Mouse (Mus musculus) limb, embryonic 15.5 days (tissue): ENCODE measurements around the gene Scarb1. TPM values are rescaled to one million over a fixed set of nuclear protein-coding genes. Genes with fewer than 3 reads are reported as not detected.

Experiments used
- ATAC-seq: fragments of 200-750 bp; cut with Nextera tagmentation; 2 replicates; pipeline ENCODE4 v1.8.0; 2017; ENCODE audit warnings: low read depth, moderate TSS enrichment; ENCODE audit not compliant: insufficient number of reproducible peaks, low FRiP score, low TSS enrichment
- H3K27ac ChIP-seq: fragments of 300-500 bp; sonication (generic); 2 replicates; pipeline ENCODE4 v1.5.1; 2015; ENCODE audit warnings: moderate library complexity, mild to moderate bottlenecking, inconsistent platforms
- H3K27me3 ChIP-seq: fragments of 300-500 bp; sonication (generic); 2 replicates; pipeline ENCODE4 v1.6.1; 2015; ENCODE audit warnings: inconsistent platforms
- H3K36me3 ChIP-seq: fragments of 300-500 bp; sonication (generic); 2 replicates; pipeline ENCODE4 v1.6.1; 2015; ENCODE audit warnings: inconsistent platforms
- H3K4me1 ChIP-seq: fragments of 300-500 bp; sonication (generic); 2 replicates; pipeline ENCODE4 v1.6.1; 2015; ENCODE audit warnings: inconsistent platforms
- H3K4me2 ChIP-seq: fragments of 300-500 bp; sonication (generic); 2 replicates; pipeline ENCODE4 v1.6.1; 2015; ENCODE audit warnings: mild to moderate bottlenecking, inconsistent platforms
- H3K4me3 ChIP-seq: fragments of 300-500 bp; sonication (generic); 2 replicates; pipeline ENCODE4 v1.5.1; 2015; ENCODE audit warnings: mild to moderate bottlenecking, inconsistent platforms
- H3K9ac ChIP-seq: fragments of 300-500 bp; sonication (generic); 2 replicates; pipeline ENCODE4 v1.6.1; 2015; ENCODE audit warnings: inconsistent platforms
- H3K9me3 ChIP-seq: fragments of 300-500 bp; sonication (generic); 2 replicates; pipeline ENCODE4 v1.6.1; 2016; ENCODE audit warnings: inconsistent platforms
- WGBS: fragments of 180-500 bp; shearing (Covaris S2); methylation state at CpG from one replicate; pipeline ENCODE4 v1.1.7; 2015; 5-methylcytosine and 5-hydroxymethylcytosine counted together
- polyA plus RNA-seq: library from polyadenylated mRNA; unstranded; fragments of >200 nt; fragmentation: Nextera tagmentation; extraction: Ambion mirVana; gene quantifications from 2 replicates; pipeline ENCODE4 v1.2.1, GENCODE M21; 2015

Scarb1 gene
- polyA plus RNA-seq, 1 experiment from 2014 or later = 57.2 TPM

GRCm38 (mm10) chr5:125358270-125358608 lies 17.3 kb upstream of the Scarb1 start:
- 82% methylated on average over 5 of the region's 5 CpGs for WGBS
- H3K4me1 ChIP-seq = no peaks in the 10 kb centered on the region
- H3K27me3 ChIP-seq = no peaks in the 10 kb centered on the region
- no peak overlapping the region for H3K9ac ChIP-seq
- no peaks in the 10 kb centered on the region for H3K36me3 ChIP-seq
- H3K9me3 ChIP-seq = no peaks in the 10 kb centered on the region
- no peak for ATAC-seq
- H3K27ac ChIP-seq = no peak overlapping the region
- no peak overlapping the region for H3K4me2 ChIP-seq
- H3K4me3 ChIP-seq = no peak overlapping the region

GRCm38 (mm10) chr5:125357543-125358269 lies 16.8 kb upstream of the Scarb1 start:
- Histone ChIP-seq H3K36me3 (no peaks in the 10 kb centered on the region), H3K9me3 (no peaks in the 10 kb centered on the region; the same call in 1 of the 2 replicates), H3K4me1 (no peaks in the 10 kb centered on the region), H3K4me3 (no peak overlapping the region), H3K4me2 (no peak overlapping the region), H3K9ac (no peak overlapping the region), H3K27ac (no peak overlapping the region), H3K27me3 (no peaks in the 10 kb centered on the region)
- WGBS = 85% methylated on average over 12 of the region's 12 CpGs
- ATAC-seq = no peak

- H3K27ac ChIP-seq = no peak overlapping the region
- H3K9me3 ChIP-seq = no peaks in the 10 kb centered on the region; the same call in 1 of the 2 replicates
- no peaks in the 10 kb centered on the region for H3K27me3 ChIP-seq
- H3K4me2 ChIP-seq = no peak overlapping the region
- H3K36me3 ChIP-seq = no peaks in the 10 kb centered on the region
- WGBS = 40% methylated on average over 7 of the region's 7 CpGs
- ATAC-seq = no peak
- no peak overlapping the region for H3K9ac ChIP-seq
- no peak overlapping the region for H3K4me3 ChIP-seq
- H3K4me1 ChIP-seq = no peaks in the 10 kb centered on the region
Observed at GRCm38 (mm10) chr5:125355650-125356049, 14.8 kb upstream of the Scarb1 start.

GRCm38 (mm10) chr5:125354885-125355492 lies 14.1 kb upstream of the Scarb1 start:
- no peaks in the 10 kb centered on the region for H3K36me3 ChIP-seq
- no peaks in the 10 kb centered on the region for H3K4me1 ChIP-seq
- H3K27ac ChIP-seq = no peak overlapping the region
- H3K9ac ChIP-seq = no peak overlapping the region
- H3K4me3 ChIP-seq = no peak overlapping the region
- WGBS = 51% methylated on average over 7 of the region's 7 CpGs
- no peak for ATAC-seq
- no peak overlapping the region for H3K4me2 ChIP-seq
- H3K27me3 ChIP-seq = no peaks in the 10 kb centered on the region
- no peaks in the 10 kb centered on the region; the same call in 1 of the 2 replicates for H3K9me3 ChIP-seq

- Histone ChIP-seq H3K27ac (no peak overlapping the region), H3K36me3 (no peaks in the 10 kb centered on the region), H3K9me3 (no peaks in the 10 kb centered on the region; the same call in 1 of the 2 replicates), H3K4me1 (no peaks in the 10 kb centered on the region), H3K4me2 (no peak overlapping the region), H3K9ac (no peak overlapping the region), H3K4me3 (no peak overlapping the region), H3K27me3 (no peaks in the 10 kb centered on the region)
- 92% methylated on average over 5 of the region's 5 CpGs for WGBS
- no peak for ATAC-seq
Observed at GRCm38 (mm10) chr5:125352781-125353294, 11.9 kb upstream of the Scarb1 start.

GRCm38 (mm10) chr5:125351939-125352338 lies 11.0 kb upstream of the Scarb1 start:
- Histone ChIP-seq H3K9ac (no peak overlapping the region), H3K36me3 (no peaks in the 10 kb centered on the region), H3K4me1 (no peaks in the 10 kb centered on the region), H3K4me2 (no peak overlapping the region), H3K4me3 (no peak overlapping the region), H3K9me3 (no peaks in the 10 kb centered on the region; the same call in 1 of the 2 replicates), H3K27me3 (no peaks in the 10 kb centered on the region), H3K27ac (no peak overlapping the region)
- 87% methylated on average over 5 of the region's 5 CpGs for WGBS
- no peak for ATAC-seq

- no peak overlapping the region for H3K27ac ChIP-seq
- no peaks in the 10 kb centered on the region for H3K27me3 ChIP-seq
- no peak overlapping the region for H3K4me3 ChIP-seq
- H3K4me1 ChIP-seq = no peaks in the 10 kb centered on the region
- WGBS = 70% methylated on average over 8 of the region's 8 CpGs
- H3K36me3 ChIP-seq = no peaks in the 10 kb centered on the region
- no peaks in the 10 kb centered on the region; the same call in 1 of the 2 replicates for H3K9me3 ChIP-seq
- no peak for ATAC-seq
- no peak overlapping the region for H3K4me2 ChIP-seq
- no peak overlapping the region for H3K9ac ChIP-seq
Observed at GRCm38 (mm10) chr5:125351057-125351456, 10.2 kb upstream of the Scarb1 start.

GRCm38 (mm10) chr5:125349391-125349790 lies 8.5 kb upstream of the Scarb1 start:
- H3K4me2 ChIP-seq = no peak overlapping the region
- H3K27me3 ChIP-seq = no peaks in the 10 kb centered on the region
- H3K4me1 ChIP-seq = no peaks in the 10 kb centered on the region
- H3K27ac ChIP-seq = no peak overlapping the region
- no peak overlapping the region for H3K9ac ChIP-seq
- no peak for ATAC-seq
- H3K9me3 ChIP-seq = no peaks in the 10 kb centered on the region; the same call in 1 of the 2 replicates
- no peaks in the 10 kb centered on the region for H3K36me3 ChIP-seq
- no peak overlapping the region for H3K4me3 ChIP-seq
- WGBS = 90% methylated on average over 3 of the region's 3 CpGs

- Histone ChIP-seq H3K4me1 (no peaks in the 10 kb centered on the region), H3K36me3 (no peaks in the 10 kb centered on the region), H3K27me3 (no peaks in the 10 kb centered on the region), H3K9ac (no peak overlapping the region), H3K9me3 (no peaks in the 10 kb centered on the region; the same call in 1 of the 2 replicates), H3K27ac (no peak overlapping the region), H3K4me3 (no peak overlapping the region), H3K4me2 (no peak overlapping the region)
- ATAC-seq = no peak
- WGBS = 37% methylated on average over 8 of the region's 8 CpGs
Observed at GRCm38 (mm10) chr5:125348487-125348886, 7.6 kb upstream of the Scarb1 start.

- WGBS = 72% methylated on average over 7 of the region's 7 CpGs
Observed at GRCm38 (mm10) chr5:125348067-125348466, 7.2 kb upstream of the Scarb1 start.

GRCm38 (mm10) chr5:125344296-125344695 lies 3.4 kb upstream of the Scarb1 start:
- ATAC-seq = no peak
- no peak overlapping the region for H3K4me3 ChIP-seq
- H3K4me1 ChIP-seq = peaks cover 19% of the 10 kb centered on the region
- no peaks in the 10 kb centered on the region for H3K9me3 ChIP-seq
- no peak overlapping the region for H3K27ac ChIP-seq
- no peak overlapping the region for H3K9ac ChIP-seq
- WGBS = 91% methylated on average over 6 of the region's 6 CpGs
- H3K27me3 ChIP-seq = no peaks in the 10 kb centered on the region
- no peaks in the 10 kb centered on the region for H3K36me3 ChIP-seq
- H3K4me2 ChIP-seq = no peak overlapping the region

More at GRCm38 (mm10) chr5:125348067-125348466, 7.2 kb upstream of the Scarb1 start:
- Histone ChIP-seq H3K36me3 (no peaks in the 10 kb centered on the region), H3K9ac (no peak overlapping the region), H3K27me3 (no peaks in the 10 kb centered on the region), H3K4me1 (no peaks in the 10 kb centered on the region), H3K27ac (no peak overlapping the region), H3K9me3 (no peaks in the 10 kb centered on the region; the same call in 1 of the 2 replicates), H3K4me2 (no peak overlapping the region), H3K4me3 (no peak overlapping the region)
- no peak for ATAC-seq

- 52% methylated on average over 14 of the region's 14 CpGs for WGBS
- H3K4me3 ChIP-seq = peak overlapping the region; percentile 74
- H3K36me3 ChIP-seq = no peaks in the 10 kb centered on the region
- peaks cover 23% of the 10 kb centered on the region for H3K4me1 ChIP-seq
- H3K9ac ChIP-seq = 0 out of 2 replicates have a peak overlapping the region, but pooled peaks have one; percentile 23
- H3K27ac ChIP-seq = no peak overlapping the region
- peak overlapping the region; percentile 94 for H3K4me2 ChIP-seq
- ATAC-seq = no peak
- H3K27me3 ChIP-seq = no peaks in the 10 kb centered on the region
- no peaks in the 10 kb centered on the region for H3K9me3 ChIP-seq
Observed at GRCm38 (mm10) chr5:125341459-125342090, 681 bp upstream of the Scarb1 start.
